ENCODE assay signal across 12 mouse cellular contexts in genomic region chr4:82385638-82386037, GRCm38 (mm10).
DNase-seq lines count a peak whose midpoint lies in the region; ATAC-seq lines count a peak whose summit lies in the region.
"Had no signal": no experiment of that assay in that cellular context is flagged by ENCODE, and none has a peak within 500 bp of the region (broad histone marks: within the 10 kb centered on the region; RNA-seq: fewer than 3 reads in every experiment).

No protein-coding gene starts in this region.

- H3K36me3 ChIP-seq in heart, embryonic 10.5 days, result 0 out of 2 replicates have a peak, but pooled peaks cover 4% of the 10 kb centered on the region
- no peaks in the 10 kb centered on the region for H3K36me3 ChIP-seq in liver, embryonic 12.5 days
- no peaks in the 10 kb centered on the region for H3K36me3 ChIP-seq in intestine, embryonic 15.5 days
- no peaks in the 10 kb centered on the region for H3K36me3 ChIP-seq in stomach, embryonic 16.5 days (ENCODE audit: control insufficient read depth, insufficient read depth, low read length)

- WGBS in heart, embryonic 10.5 days, result 38% methylated on average over 4 of the region's 4 CpGs
- WGBS in liver, embryonic 12.5 days (ENCODE audit: insufficient replicate concordance), result 62% methylated on average over 4 of the region's 4 CpGs
- WGBS in intestine, embryonic 15.5 days, result 59% methylated on average over 4 of the region's 4 CpGs
- 62% methylated on average over 4 of the region's 4 CpGs for WGBS in stomach, embryonic 16.5 days

- peak overlapping the region; percentile 49; the same call in 1 of the 2 replicates for H3K27ac ChIP-seq in heart, embryonic 10.5 days
- 0 out of 2 replicates have a peak overlapping the region, but pooled peaks have one; percentile 14 for H3K27ac ChIP-seq in liver, embryonic 12.5 days
- H3K27ac ChIP-seq in intestine, embryonic 15.5 days, result 0 out of 2 replicates have a peak overlapping the region, but pooled peaks have one; percentile 20
- H3K27ac ChIP-seq in stomach, embryonic 16.5 days (ENCODE audit: low read length), result peak overlapping the region; percentile 15; the same call in 1 of the 2 replicates
- H3K27ac ChIP-seq: left cerebral cortex, adult 2 months had no signal

- peaks cover 44% of the 10 kb centered on the region for H3K4me1 ChIP-seq in heart, embryonic 10.5 days
- no peaks in the 10 kb centered on the region for H3K4me1 ChIP-seq in liver, embryonic 12.5 days
- H3K4me1 ChIP-seq in intestine, embryonic 15.5 days (replicated peaks), result peaks cover 14% of the 10 kb centered on the region
- H3K4me1 ChIP-seq in stomach, embryonic 16.5 days (ENCODE audit: control insufficient read depth, insufficient read depth, low read length), result peaks cover 22% of the 10 kb centered on the region

- ATAC-seq in liver, embryonic 12.5 days, result no peak; the same call in 1 of the 2 replicates
- ATAC-seq in intestine, embryonic 15.5 days, result peak; percentile 29; the same call in 1 of the 2 replicates
- ATAC-seq in stomach, embryonic 16.5 days (ENCODE audit: insufficient read depth, low FRiP score), result 0 out of 2 replicates have a peak, but pooled peaks have one; percentile 14
- ATAC-seq: CD4-positive, CD25-positive, alpha-beta regulatory T cell, adult 4 months; inflammation-experienced regulatory T-cells, adult 6 months had no signal

- H3K9me3 ChIP-seq in heart, embryonic 10.5 days, result no peaks in the 10 kb centered on the region
- H3K9me3 ChIP-seq in liver, embryonic 12.5 days (replicated peaks), result no peaks in the 10 kb centered on the region
- H3K9me3 ChIP-seq in intestine, embryonic 15.5 days, result no peaks in the 10 kb centered on the region
- H3K9me3 ChIP-seq in stomach, embryonic 16.5 days (replicated peaks; ENCODE audit: control insufficient read depth, low read length), result no peaks in the 10 kb centered on the region

- H3K4me2 ChIP-seq in liver, embryonic 12.5 days, result no peak overlapping the region
- no peak overlapping the region for H3K4me2 ChIP-seq in intestine, embryonic 15.5 days (replicated peaks)
- 0 out of 2 replicates have a peak overlapping the region, but pooled peaks have one; percentile 6 for H3K4me2 ChIP-seq in stomach, embryonic 16.5 days (ENCODE audit: low read depth, low read length)

- H3K27me3 ChIP-seq in heart, embryonic 10.5 days (ENCODE audit: insufficient read depth, poor library complexity, severe bottlenecking), result no peaks in the 10 kb centered on the region
- H3K27me3 ChIP-seq in liver, embryonic 12.5 days (replicated peaks), result no peaks in the 10 kb centered on the region
- H3K27me3 ChIP-seq in intestine, embryonic 15.5 days (replicated peaks), result no peaks in the 10 kb centered on the region
- no peaks in the 10 kb centered on the region for H3K27me3 ChIP-seq in stomach, embryonic 16.5 days (ENCODE audit: control insufficient read depth, insufficient read depth, low read length)

- H3K9ac ChIP-seq in liver, embryonic 12.5 days, result no peak overlapping the region
- no peak overlapping the region for H3K9ac ChIP-seq in intestine, embryonic 15.5 days
- no peak overlapping the region for H3K9ac ChIP-seq in stomach, embryonic 16.5 days (ENCODE audit: low read length)

- H3K4me3 ChIP-seq in heart, embryonic 10.5 days, result no peak overlapping the region
- no peak overlapping the region for H3K4me3 ChIP-seq in liver, embryonic 12.5 days
- no peak overlapping the region for H3K4me3 ChIP-seq in intestine, embryonic 15.5 days (replicated peaks)
- H3K4me3 ChIP-seq in stomach, embryonic 16.5 days (replicated peaks; ENCODE audit: low read length), result no peak overlapping the region
- H3K4me3 ChIP-seq: left cerebral cortex, adult 2 months had no signal

- no peak for DNase-seq in heart, embryonic 10.5 days (ENCODE audit: low spot score)
- DNase-seq in heart, adult 8-10 months (ENCODE audit: low spot score), result no peak
- no peak for DNase-seq in liver
- DNase-seq in neural tube, embryonic 10.5 days (ENCODE audit: extremely low spot score, low spot score), result no peak
- DNase-seq: cerebellum, adult 9-10 months; thymus, postnatal 4 days had no signal
